Mouse (Mus musculus) liver, embryonic 14.5 days (tissue): Measurements from ENCODE around the gene Cracr2b.

Source experiments
- CTCF ChIP-seq: IDR thresholded peaks from 2 replicates; pipeline ENCODE4 v1.5.1; 2016; ENCODE audit warnings: antibody characterized with exemption, low read depth, control low read depth
- EP300 ChIP-seq: IDR thresholded peaks from 2 replicates; pipeline ENCODE4 v1.6.1; 2016; ENCODE audit warnings: antibody characterized with exemption, low read depth

- TF ChIP-seq EP300 (no peak), CTCF (no peak)
These were observed 24.3 kb downstream of the Cracr2b start for GRCm38 (mm10) chr7:141485186-141485585.
